Mouse (Mus musculus) lung, postnatal 0 days (tissue): Measurements from ENCODE around the gene Ddo.

Experiments used
- CTCF ChIP-seq: IDR thresholded peaks from 2 replicates; pipeline ENCODE4 v1.5.1; 2016; ENCODE audit warnings: antibody characterized with exemption, mild to moderate bottlenecking
- EP300 ChIP-seq: IDR thresholded peaks from 2 replicates; pipeline ENCODE4 v1.6.1; 2016; ENCODE audit warnings: antibody characterized with exemption, mild to moderate bottlenecking, control low read depth

- TF ChIP-seq EP300 (no peak), CTCF (no peak)
Measured at GRCm38 (mm10) chr10:40629656-40630311, at the start of gene Ddo.
